Mouse (Mus musculus) thymus, postnatal 10 days (tissue): ENCODE data around the gene Zdhhc7.

ENCODE experiments used
- DNase-seq, 2 experiments: peaks; one replicate each; pipeline ENCODE4 v3.0.0; 2021; ENCODE audit warnings: low spot score in 2 of 2

The Zdhhc7 gene

GRCm38 (mm10) chr8:120071684-120072083 lies 29.6 kb downstream of the Zdhhc7 start:
- DNase-seq, result peak; percentile 51 to 78

DNA sequence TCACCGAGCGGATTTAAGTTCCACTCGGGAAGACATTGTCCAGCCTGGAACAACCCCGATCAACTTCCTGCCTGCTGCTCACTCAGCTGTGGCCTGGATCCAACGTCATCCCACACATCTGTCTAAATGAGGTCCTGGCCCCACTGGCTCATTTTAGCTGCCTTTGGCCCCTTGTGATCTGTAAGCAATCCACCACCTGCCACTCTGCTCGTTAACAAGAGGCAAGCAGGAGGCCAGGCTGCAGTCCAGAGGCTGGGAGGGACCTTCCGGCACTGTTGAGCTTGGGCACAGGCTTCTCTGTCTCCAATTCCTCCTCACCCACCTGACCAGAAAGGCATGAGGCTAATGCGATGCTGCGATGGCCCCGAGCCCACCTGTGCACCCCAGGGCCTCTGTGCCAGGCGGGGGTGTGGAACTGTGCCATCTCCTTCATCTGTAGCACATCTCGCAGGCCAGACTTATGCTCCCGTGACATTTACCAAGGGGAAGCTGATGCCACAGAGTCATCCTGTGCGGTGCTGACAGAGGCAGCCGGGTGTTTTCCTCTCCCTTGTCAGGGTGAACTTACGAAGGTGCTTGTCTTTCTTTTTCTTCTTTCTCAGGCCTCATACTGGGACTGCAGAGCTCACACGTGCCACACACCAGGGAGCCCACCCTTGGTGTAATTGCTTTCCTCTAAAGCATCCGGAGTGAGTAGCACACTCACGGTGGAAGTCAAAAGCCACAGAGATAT lies 33.2 kb downstream of the Zdhhc7 start:
- peak; percentile 34 to 41 for DNase-seq

DNA sequence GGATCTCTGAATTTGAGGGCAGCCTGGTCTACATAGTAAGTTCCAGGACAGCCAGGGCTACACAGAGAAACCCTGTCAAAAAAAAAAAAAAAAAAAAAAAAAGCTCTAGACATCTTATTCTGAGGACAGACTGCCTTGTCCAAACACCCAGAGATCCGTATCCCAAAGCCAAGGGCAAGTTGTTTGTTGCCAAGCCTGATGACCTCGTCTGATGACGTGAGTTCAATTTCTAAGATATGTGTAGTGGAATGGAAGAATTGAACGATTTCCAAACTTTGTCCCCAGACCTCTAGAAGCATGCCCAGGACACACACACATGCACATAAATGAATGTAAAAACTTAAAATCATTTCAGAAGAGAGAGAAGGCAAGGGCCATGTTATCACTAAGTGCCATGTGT lies 35.1 kb downstream of the Zdhhc7 start:
- DNase-seq, result no peak

DNA sequence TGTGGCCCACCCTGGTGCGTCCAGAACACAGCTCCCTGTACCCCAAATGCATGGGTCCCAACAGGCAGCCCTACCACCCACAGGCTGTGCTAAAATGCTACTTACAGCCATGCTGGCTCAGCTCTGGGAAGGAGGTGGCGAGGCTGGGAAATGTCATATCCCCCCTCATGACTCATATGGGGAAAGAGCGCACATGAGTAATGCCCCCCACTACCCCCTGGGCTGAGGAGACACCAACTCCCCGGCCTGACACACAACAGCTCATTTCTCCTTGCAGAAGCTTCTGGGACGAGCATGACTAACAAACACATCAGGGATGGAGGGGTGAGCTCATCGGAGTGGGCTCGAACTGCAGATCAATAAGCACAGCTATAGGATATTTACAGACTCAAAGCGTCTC lies 35.7 kb downstream of the Zdhhc7 start:
- no peak for DNase-seq

GRCm38 (mm10) chr8:120063326-120063725 lies 38.0 kb downstream of the Zdhhc7 start:
- DNase-seq, result peak; percentile 41 to 48

DNA sequence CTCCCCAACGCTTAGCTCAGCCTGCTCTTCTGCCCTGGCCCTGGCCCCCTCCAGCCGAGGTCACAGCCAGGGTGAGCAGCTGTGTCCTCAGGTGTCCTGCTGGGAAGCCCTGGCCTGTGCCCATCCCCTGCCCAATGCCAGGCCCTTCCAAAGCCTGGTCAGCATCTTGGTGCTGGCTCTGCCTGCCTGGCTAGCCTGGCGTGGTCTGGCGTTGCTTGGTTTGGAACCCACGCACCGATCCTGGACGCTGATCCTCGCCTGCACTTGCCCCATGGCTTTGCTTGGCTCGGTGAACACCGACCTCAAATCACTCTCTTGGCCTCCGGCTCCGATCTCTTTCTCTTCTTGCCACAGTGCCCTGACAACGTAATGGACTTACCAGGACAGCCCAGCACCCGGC lies 38.5 kb downstream of the Zdhhc7 start:
- no peak for DNase-seq

DNA sequence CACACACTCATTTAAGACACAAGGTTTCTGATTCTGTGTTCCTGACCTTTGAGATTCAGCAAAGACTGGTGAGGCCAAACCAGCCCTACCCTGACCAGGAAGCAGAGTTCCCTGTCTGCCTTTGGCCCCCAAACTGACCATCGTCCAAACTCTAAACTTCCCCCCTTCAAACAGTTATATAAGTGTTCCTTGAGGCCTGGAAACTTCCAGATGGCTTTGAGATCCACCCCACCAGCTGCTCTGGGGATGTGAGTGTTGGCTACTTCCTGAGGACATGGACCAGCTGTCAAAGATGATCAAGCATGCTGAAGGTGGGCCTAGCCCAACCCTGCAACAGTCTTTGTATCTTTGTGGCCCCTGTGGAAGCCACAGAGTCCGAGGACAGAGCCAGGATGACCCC lies 44.2 kb downstream of the Zdhhc7 start:
- no peak for DNase-seq

GRCm38 (mm10) chr8:120054833-120055232 lies 46.4 kb downstream of the Zdhhc7 start:
- DNase-seq, result no peak

DNA sequence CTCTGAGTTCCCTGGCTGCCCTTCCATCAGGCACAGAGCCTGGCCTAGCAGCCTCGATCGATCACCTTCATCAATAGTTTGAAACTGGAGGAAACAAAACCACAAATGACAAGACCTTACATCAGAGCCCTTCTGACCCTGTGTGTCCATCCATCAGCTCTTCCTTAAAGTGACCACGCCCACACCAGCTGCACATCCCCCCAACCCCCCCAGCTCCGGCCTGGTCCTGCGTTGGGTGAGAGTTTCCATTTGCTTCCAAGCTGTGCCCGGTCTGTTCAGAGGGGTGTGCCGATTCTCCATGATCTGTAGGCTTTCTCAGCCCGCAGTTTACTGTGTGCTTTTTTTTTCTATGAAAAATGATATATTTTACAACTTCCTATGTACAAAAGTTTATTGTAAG lies 49.0 kb downstream of the Zdhhc7 start:
- no peak for DNase-seq

- no peak for DNase-seq
These were observed 49.4 kb downstream of the Zdhhc7 start for GRCm38 (mm10) chr8:120051908-120052307.

- peak; percentile 50 to 52 for DNase-seq
These were observed 50.3 kb downstream of the Zdhhc7 start for GRCm38 (mm10) chr8:120051006-120051405.

- no peak for DNase-seq
These were observed 50.9 kb downstream of the Zdhhc7 start for GRCm38 (mm10) chr8:120050376-120050775.

DNA sequence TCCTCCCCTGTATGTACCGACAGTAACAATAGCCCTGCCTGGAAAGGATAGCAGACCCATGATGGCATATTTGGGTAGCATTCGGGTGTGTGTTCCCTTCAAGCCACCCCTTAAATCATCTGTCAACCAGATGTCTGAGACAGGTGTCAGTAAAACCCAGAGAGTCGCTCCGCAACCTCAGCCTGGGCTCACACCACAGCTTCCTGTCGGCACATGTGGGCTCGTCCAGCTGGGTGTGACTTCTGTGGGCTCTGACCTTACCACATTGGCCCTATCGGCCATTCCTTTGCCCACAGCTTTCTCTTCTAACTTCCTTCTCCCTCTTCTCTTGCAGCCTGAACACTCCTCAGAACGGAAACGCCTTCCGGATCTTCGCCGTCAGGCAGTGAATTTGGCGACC lies 51.3 kb downstream of the Zdhhc7 start:
- peak; percentile 61 to 65 for DNase-seq

DNA sequence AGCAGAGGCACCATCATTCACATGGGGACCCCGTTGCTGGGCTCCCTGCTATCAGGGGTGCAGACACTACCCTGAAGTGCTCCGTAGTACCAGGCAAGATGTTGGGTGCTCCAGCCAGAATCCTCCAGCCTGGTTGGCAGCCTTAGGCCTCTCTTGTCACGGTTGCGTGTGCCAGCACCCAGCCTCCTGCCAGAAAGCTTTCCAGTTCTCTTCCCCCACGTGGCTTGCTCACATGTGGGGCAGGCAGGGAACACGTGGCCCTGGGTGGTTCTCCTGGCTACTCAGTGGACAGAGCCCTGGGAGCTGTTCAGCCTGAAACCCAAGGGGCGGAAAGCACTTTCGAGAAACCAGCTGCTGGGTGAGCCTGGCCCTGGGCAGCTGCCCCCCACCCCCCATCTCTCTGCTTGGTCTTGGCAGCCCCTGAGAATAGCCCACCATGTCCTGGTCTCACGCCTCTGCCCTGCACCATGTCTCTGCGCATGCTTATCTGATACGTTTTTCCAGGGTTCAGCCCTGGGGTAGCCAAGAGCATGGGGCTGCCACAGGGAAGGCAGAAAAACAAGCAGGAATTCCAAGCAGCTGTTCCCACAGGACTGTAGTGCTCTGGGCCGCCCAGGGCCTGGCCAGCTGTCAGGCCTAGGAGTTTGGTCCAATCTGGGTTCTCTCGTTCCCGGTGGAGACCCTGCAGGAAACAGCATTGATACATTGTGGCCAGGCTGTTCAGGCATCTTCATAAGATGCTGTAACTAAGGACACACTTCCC lies 54.8 kb downstream of the Zdhhc7 start:
- no peak for DNase-seq

GRCm38 (mm10) chr8:120045471-120045870 lies 55.8 kb downstream of the Zdhhc7 start:
- no peak for DNase-seq

DNA sequence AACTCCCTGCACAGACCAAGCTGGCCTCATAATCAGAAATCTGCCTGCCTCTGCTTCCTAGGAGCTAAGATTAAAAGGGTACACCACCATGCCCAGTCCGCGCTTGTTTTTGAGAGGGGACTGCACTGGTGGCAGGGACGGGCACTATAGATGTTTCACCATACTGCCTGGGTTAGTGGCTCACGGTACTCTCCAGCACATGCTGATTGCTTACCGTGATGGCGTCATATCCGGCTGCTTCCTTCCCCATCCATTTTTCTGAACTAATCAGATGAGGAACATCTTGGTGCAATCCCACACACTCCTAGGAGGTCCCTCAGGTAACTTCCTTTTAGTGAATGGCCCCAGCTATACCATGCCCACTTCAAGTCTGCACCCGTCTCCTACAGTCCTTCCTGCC lies 56.4 kb downstream of the Zdhhc7 start:
- DNase-seq, result no peak

- no peak for DNase-seq
These were observed 58.6 kb downstream of the Zdhhc7 start for GRCm38 (mm10) chr8:120042542-120043312.

GRCm38 (mm10) chr8:120040861-120041260 lies 60.4 kb downstream of the Zdhhc7 start:
- DNase-seq, result peak in 1 of 2 experiments; percentile 14

DNA sequence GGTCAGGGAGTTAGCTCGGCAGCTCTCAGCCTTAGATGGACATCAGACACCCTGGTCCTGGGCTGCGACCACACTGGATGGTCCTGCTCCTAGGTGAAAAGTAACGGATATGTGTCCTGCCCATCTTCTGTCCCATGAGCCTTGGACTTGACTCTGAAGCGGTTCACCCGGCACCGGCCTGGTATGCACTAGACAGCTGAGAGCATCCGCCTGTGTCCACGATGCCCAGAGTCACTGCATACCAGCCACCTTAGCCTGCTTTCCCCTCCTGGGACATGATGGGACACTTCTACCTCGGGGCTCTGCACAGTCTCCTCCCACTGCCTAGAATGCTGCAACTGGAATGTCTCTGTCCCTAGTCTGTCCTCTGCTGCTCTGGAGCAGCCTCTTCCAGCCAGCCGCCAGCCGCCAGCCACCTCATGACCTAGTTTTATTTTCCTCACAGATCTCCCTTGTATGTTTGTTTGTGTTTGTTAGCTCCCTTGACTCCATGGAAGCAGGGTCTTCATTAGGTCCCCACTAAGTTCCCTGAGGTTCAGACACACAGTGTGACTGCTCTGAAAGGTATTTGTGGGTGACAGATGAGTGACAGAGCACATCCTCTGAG lies 61.9 kb downstream of the Zdhhc7 start:
- DNase-seq, result no peak

DNA sequence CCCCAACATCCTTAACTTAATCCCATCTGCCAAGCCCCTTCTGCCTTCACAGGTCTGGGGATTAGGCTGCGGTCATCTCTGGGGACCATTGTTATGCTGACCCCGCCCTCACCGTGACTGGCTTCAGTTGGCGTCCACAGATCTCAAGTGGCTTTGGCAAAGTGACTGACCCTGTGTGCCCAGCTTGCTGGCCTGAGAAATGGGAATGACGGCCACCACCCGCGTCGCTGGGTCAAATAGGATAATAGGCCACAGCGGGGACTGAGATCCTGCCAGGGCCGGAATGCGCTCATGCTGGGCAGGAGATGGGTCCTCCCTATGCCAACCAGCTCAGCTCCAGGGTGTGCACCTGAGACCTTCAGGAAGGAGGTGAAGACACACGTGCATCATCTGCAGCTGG lies 62.5 kb downstream of the Zdhhc7 start:
- DNase-seq, result no peak

GRCm38 (mm10) chr8:120037611-120038010 lies 63.7 kb downstream of the Zdhhc7 start:
- DNase-seq, result no peak

- DNase-seq, result no peak
These were observed 64.1 kb downstream of the Zdhhc7 start for GRCm38 (mm10) chr8:120037199-120037598.
